Mouse (Mus musculus): ENCODE measurements at regions not wholly inside any gene's neighbourhood (a gene's known extent, or its start where the extent isn't known, plus 50 kb on each side); places are given as distances from the start of the nearest gene placed in this dataset.

DNA sequence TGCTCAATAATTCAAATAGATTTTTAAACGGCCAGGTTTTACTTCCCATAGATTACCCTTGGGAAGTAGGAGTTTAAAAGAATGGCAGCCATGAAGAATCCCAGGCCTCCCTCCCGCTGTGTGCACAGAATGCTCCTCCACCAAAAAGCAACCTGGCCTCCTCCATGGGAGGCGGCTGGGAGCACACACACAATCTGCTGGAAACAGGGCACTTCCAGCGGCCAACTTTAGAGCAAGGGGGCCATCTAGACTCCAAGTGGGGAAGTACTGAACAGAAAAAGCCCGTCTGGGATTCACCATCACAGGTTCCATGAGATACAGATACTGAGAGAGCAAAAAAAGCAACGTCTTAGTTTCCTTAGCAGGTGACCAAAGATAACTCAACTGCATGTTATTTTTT is 131.9 kb upstream of the Slc24a2 start:
- in situ Hi-C loops (cut with MboI; ENCODE audit: low pct_ligation_motif_present, low pct_unique_long_range_greater_than_20kb, low sequenced_read_pairs) (loop anchor here (10.0 to 25.0 kb wide), 4 partner anchors 425 to 1173 kb away; partner anchors contain the start of gene Mllt3), dilution Hi-C loops (cut with MboI; ENCODE audit: extremely low pct_ligation_motif_present, extremely low pct_unique_long_range_greater_than_20kb, low sequenced_read_pairs) (no loop called here)
- TF ChIP-seq ELF1 (IDR thresholded peaks at IDR 0.05; ENCODE audit: low read depth, low read length), result no peak
- no peak for TF ChIP-seq MYC (IDR thresholded peaks at IDR 0.05; ENCODE audit: low read depth, low read length)
- no peak for TF ChIP-seq UBTF (IDR thresholded peaks at IDR 0.05; ENCODE audit: low read depth, low read length)
- TF ChIP-seq CTCF (conservative IDR thresholded peaks at IDR 0.05 in 1 of 2, IDR thresholded peaks at IDR 0.05 in 1 of 2; ENCODE audit: low read depth in 2 of 2, low read length in 2 of 2), result peak in 1 of 2 experiments; percentile 38; a peak in 2 of 4 replicates
- TF ChIP-seq ETS1 (conservative IDR thresholded peaks at IDR 0.05; ENCODE audit: low read depth, low read length), result no peak
- peak; percentile 32 for TF ChIP-seq RAD21 (IDR thresholded peaks at IDR 0.05; ENCODE audit: low read depth, low read length)
- no peak for TF ChIP-seq JUN (IDR thresholded peaks at IDR 0.05; ENCODE audit: insufficient read depth, low read depth, low read length)
- no peak for TF ChIP-seq HCFC1 (IDR thresholded peaks at IDR 0.05; ENCODE audit: low read depth, low read length)
- Histone ChIP-seq H3K9me3 (replicated peaks; ENCODE audit: low read length) (no peaks in the 10 kb centered on the region), H3K4me2 (ENCODE audit: insufficient read depth, low read depth, poor library complexity, severe bottlenecking) (no peak overlapping the region), H3K4me3 (replicated peaks in 1 of 3; ENCODE audit: low read depth in 2 of 3, low read length in 2 of 3, poor library complexity in 1 of 3) (no peak overlapping the region), H3K4me1 (ENCODE audit: control insufficient read depth in 1 of 2, insufficient read depth in 2 of 2) (peaks cover 4 to 5% of the 10 kb centered on the region in 2 experiments; a peak in 2 of 4 replicates), H3K36me3 (replicated peaks in 1 of 2; ENCODE audit: control insufficient read depth in 1 of 2, insufficient read depth in 1 of 2, low read length in 1 of 2) (no peaks in the 10 kb centered on the region), H3K27ac (ENCODE audit: insufficient read depth, low read depth) (no peak overlapping the region), H3K79me2 (replicated peaks; ENCODE audit: control insufficient read depth, extremely low read depth, insufficient read depth, poor library complexity, severe bottlenecking) (no peaks in the 10 kb centered on the region), H3K27me3 (replicated peaks) (no peaks in the 10 kb centered on the region), H3K9ac (ENCODE audit: insufficient read depth, low read depth) (no peak overlapping the region)
- peak; percentile 12 for DNase-seq (ENCODE audit: extremely low read depth)

DNA sequence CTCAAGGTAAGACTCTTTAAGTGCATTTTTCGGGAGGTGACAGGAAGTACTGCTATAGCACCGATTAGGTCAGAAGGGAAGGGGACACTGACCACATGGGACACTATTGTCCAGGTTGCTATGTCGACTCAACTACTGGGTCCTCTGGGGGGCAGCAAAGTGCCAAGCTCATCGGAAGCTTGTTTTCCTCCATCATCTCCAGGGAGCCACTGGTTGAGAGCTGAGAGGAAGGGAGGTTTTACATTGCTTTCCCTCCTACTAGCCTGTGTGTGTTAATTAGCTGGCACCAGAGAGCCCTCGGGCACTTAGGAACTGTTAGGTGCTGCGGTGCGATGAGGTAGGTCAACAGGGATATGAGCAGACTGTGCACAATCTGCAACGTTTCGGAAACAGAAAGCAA is 129.2 kb upstream of the Slc24a2 start:
- H3K9ac ChIP-seq (ENCODE audit: insufficient read depth, low read depth), result no peak overlapping the region
- H3K79me2 ChIP-seq (replicated peaks; ENCODE audit: control insufficient read depth, extremely low read depth, insufficient read depth, poor library complexity, severe bottlenecking), result no peaks in the 10 kb centered on the region
- TF ChIP-seq ZKSCAN1 (IDR thresholded peaks at IDR 0.05; ENCODE audit: borderline replicate concordance, low read depth, low read length), result no peak
- TF ChIP-seq RAD21 (IDR thresholded peaks at IDR 0.05; ENCODE audit: low read depth, low read length), result peak; percentile 39
- TF ChIP-seq CTCF (conservative IDR thresholded peaks at IDR 0.05 in 1 of 2, IDR thresholded peaks at IDR 0.05 in 1 of 2; ENCODE audit: low read depth in 2 of 2, low read length in 2 of 2), result peak in 1 of 2 experiments; percentile 71; a peak in 2 of 4 replicates
- peak; percentile 17; the same call in 1 of the 2 replicates for TF ChIP-seq TCF12 (IDR thresholded peaks at IDR 0.05; ENCODE audit: low read depth, low read length)
- peak overlapping the region; percentile 74 for H3K4me2 ChIP-seq (ENCODE audit: insufficient read depth, low read depth, poor library complexity, severe bottlenecking)
- peak; percentile 27 for DNase-seq (ENCODE audit: extremely low read depth)
- in situ Hi-C loops (cut with MboI; ENCODE audit: low pct_ligation_motif_present, low pct_unique_long_range_greater_than_20kb, low sequenced_read_pairs) (loop anchor here (25.0 kb wide), 3 partner anchors 428 to 978 kb away; partner anchors contain the start of gene Mllt3), dilution Hi-C loops (cut with MboI; ENCODE audit: extremely low pct_ligation_motif_present, extremely low pct_unique_long_range_greater_than_20kb, low sequenced_read_pairs) (no loop called here)
- no peaks in the 10 kb centered on the region for H3K9me3 ChIP-seq (replicated peaks; ENCODE audit: low read length)
- H3K27ac ChIP-seq (ENCODE audit: insufficient read depth, low read depth), result no peak overlapping the region
- peaks cover 0 to 5% of the 10 kb centered on the region in 2 experiments; a peak in 2 of 4 replicates for H3K4me1 ChIP-seq (ENCODE audit: control insufficient read depth in 1 of 2, insufficient read depth in 2 of 2)
- H3K27me3 ChIP-seq (replicated peaks), result no peaks in the 10 kb centered on the region
- no peaks in the 10 kb centered on the region for H3K36me3 ChIP-seq (replicated peaks in 1 of 2; ENCODE audit: control insufficient read depth in 1 of 2, insufficient read depth in 1 of 2, low read length in 1 of 2)
- H3K4me3 ChIP-seq (replicated peaks in 1 of 3; ENCODE audit: low read depth in 2 of 3, low read length in 2 of 3, poor library complexity in 1 of 3), result peak overlapping the region in 1 of 3 experiments; percentile 34

DNA sequence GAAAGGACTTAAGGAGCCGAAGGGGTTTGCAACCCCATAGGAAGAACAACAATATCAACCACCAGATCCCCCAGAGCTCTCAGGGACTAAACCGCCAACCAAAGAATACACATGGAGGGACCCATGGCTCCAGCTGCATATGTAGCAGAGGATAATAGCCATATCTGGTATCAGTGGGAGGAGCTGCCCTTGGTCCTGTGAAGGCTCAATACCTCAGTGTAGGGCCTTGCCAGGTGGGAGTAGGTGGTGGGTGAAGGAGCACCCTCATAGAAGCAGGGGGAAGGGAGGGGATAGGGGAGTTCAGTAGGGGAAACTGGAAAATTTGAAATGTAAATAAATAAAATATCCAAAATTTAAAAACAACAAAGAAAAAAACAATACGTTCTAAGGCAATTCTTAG is 128.7 kb upstream of the Slc24a2 start:
- dilution Hi-C loops (cut with MboI; ENCODE audit: extremely low pct_ligation_motif_present, extremely low pct_unique_long_range_greater_than_20kb, low sequenced_read_pairs), result no loop called here
- H3K9ac ChIP-seq (ENCODE audit: insufficient read depth, low read depth), result no peak overlapping the region

More for the DNA sequence above, 128.7 kb upstream of the Slc24a2 start:
- no peaks in the 10 kb centered on the region for H3K36me3 ChIP-seq (replicated peaks in 1 of 2; ENCODE audit: control insufficient read depth in 1 of 2, insufficient read depth in 1 of 2, low read length in 1 of 2)
- no peak for DNase-seq (ENCODE audit: extremely low read depth)
- no peaks in the 10 kb centered on the region for H3K9me3 ChIP-seq (replicated peaks; ENCODE audit: low read length)
- no peak overlapping the region for H3K4me2 ChIP-seq (ENCODE audit: insufficient read depth, low read depth, poor library complexity, severe bottlenecking)
- H3K4me1 ChIP-seq (ENCODE audit: control insufficient read depth in 1 of 2, insufficient read depth in 2 of 2), result peaks cover 0 to 5% of the 10 kb centered on the region in 2 experiments; a peak in 2 of 4 replicates
- H3K27me3 ChIP-seq (replicated peaks), result no peaks in the 10 kb centered on the region
- no peak overlapping the region for H3K4me3 ChIP-seq (replicated peaks in 1 of 3; ENCODE audit: low read depth in 2 of 3, low read length in 2 of 3, poor library complexity in 1 of 3)
- H3K27ac ChIP-seq (ENCODE audit: insufficient read depth, low read depth), result no peak overlapping the region
- no peaks in the 10 kb centered on the region for H3K79me2 ChIP-seq (replicated peaks; ENCODE audit: control insufficient read depth, extremely low read depth, insufficient read depth, poor library complexity, severe bottlenecking)
- in situ Hi-C loops (cut with MboI; ENCODE audit: low pct_ligation_motif_present, low pct_unique_long_range_greater_than_20kb, low sequenced_read_pairs), result loop anchor here (25.0 kb wide), 3 partner anchors 428 to 978 kb away; partner anchors contain the start of gene Mllt3
- TF ChIP-seq ZC3H11A (IDR thresholded peaks at IDR 0.05; ENCODE audit: low read depth, low read length) (no peak), USF1 (IDR thresholded peaks at IDR 0.05; ENCODE audit: low read depth, low read length) (no peak), SIN3A (IDR thresholded peaks at IDR 0.05; ENCODE audit: low read length) (no peak), ZNF384 (IDR thresholded peaks at IDR 0.05; ENCODE audit: low read depth, low read length) (no peak), E2F4 (IDR thresholded peaks at IDR 0.05; ENCODE audit: insufficient replicate concordance, low read depth, low read length) (no peak), GABPA (IDR thresholded peaks at IDR 0.05; ENCODE audit: insufficient replicate concordance, low read depth, low read length) (no peak), RAD21 (IDR thresholded peaks at IDR 0.05; ENCODE audit: low read depth, low read length) (no peak), RCOR1 (conservative IDR thresholded peaks at IDR 0.05; ENCODE audit: low read depth, low read length) (no peak), CHD2 (IDR thresholded peaks at IDR 0.05; ENCODE audit: low read length) (no peak), USF2 (conservative IDR thresholded peaks at IDR 0.05; ENCODE audit: low read depth, low read length) (no peak), NRF1 (IDR thresholded peaks at IDR 0.05; ENCODE audit: low read depth, low read length) (no peak)
